Mouse (Mus musculus) inflammation-experienced regulatory T-cells (primary cell): ENCODE measurements around the gene Actn1. TPM values are rescaled to one million over a fixed set of nuclear protein-coding genes. Genes with fewer than 3 reads are reported as not detected.

Experiments used
- polyA plus RNA-seq, 2 experiments: library from polyadenylated mRNA; unstranded; fragments of 100-300 nt; shearing (Covaris generic); gene quantifications; one replicate each; pipeline ENCODE4 v1.2.1; 2017

Actn1 gene
- polyA plus RNA-seq = 10 to 100 TPM; 20.3 to 30.8 TPM

GRCm38 (mm10) chr12:80260056-80260743 lies at the start of gene Actn1:
Gene Actn1 (minus strand): TSS chr12:80260371.

Other genes with a start within 250 kb of the Actn1 start
- gene Zfp36l1, start 147.4 kb downstream of the Actn1 start, polyA plus RNA-seq = 100 to 1,000 TPM in 1 of 2 experiments, 10 to 100 TPM in 1; 98.3 to 190 TPM
- gene Dcaf5, start 176.2 kb upstream of the Actn1 start, polyA plus RNA-seq = 10 to 100 TPM; 67.3 to 67.9 TPM
- gene Exd2, start 202.7 kb upstream of the Actn1 start, polyA plus RNA-seq = 10 to 100 TPM; 32.5 to 65.0 TPM